Mouse (Mus musculus) heart, postnatal 0 days (tissue): ENCODE measurements around the gene Fhad1.

Experiments used
- CTCF ChIP-seq: IDR thresholded peaks from 2 replicates; pipeline ENCODE4 v1.5.1; 2016; ENCODE audit warnings: antibody characterized with exemption, control low read depth, low read depth
- EP300 ChIP-seq: IDR thresholded peaks from 2 replicates; pipeline ENCODE4 v1.6.1; 2016; ENCODE audit warnings: antibody characterized with exemption, low read depth

DNA sequence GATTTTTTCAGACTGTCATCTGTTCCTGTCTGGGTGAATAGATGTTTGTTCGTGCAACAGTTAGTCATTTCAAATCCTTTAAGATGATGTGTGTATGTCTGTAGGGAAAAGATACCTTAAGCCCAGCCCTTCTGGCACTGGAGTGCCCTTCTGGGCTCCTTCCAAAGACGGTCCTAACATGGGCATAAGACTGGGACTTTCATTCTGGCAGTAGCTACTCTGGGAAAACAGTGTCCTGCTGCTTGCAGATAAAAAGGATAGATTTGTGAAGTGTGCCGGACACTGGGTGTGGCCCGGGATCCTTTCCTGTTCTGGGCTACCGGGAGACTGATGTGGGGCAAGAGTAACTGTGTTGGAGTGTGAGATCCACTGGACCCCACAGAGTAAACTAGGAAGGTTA, 132.9 kb downstream of the Fhad1 start:
- TF ChIP-seq EP300 = no peak
- no peak for TF ChIP-seq CTCF
